Mouse (Mus musculus): ENCODE results near the gene Pigr. TPM values are rescaled to one million over a fixed set of nuclear protein-coding genes. Genes with fewer than 3 reads are reported as not detected.

Gene Pigr
- polyA plus RNA-seq, 1 experiment from 2014 or later: 0.13 TPM

GRCm38 (mm10) chr1:130857456-130857855 lies 31.0 kb downstream of the Pigr start:
- H3K27me3 ChIP-seq: no peaks in the 10 kb centered on the region
- H3K4me2 ChIP-seq: no peak overlapping the region
- H3K9me3 ChIP-seq (replicated peaks): no peaks in the 10 kb centered on the region
- no peak overlapping the region for H3K9ac ChIP-seq
- ATAC-seq (ENCODE audit: low read depth): no peak
- H3K4me3 ChIP-seq (replicated peaks): no peak overlapping the region
- H3K36me3 ChIP-seq: no peaks in the 10 kb centered on the region
- H3K27ac ChIP-seq: no peak overlapping the region; the same call in 1 of the 2 replicates
- H3K4me1 ChIP-seq (replicated peaks): no peaks in the 10 kb centered on the region
- no peak for DNase-seq
- 65% methylated on average over 4 of the region's 4 CpGs for WGBS (ENCODE audit: insufficient replicate concordance)

- Histone ChIP-seq H3K9ac (no peak overlapping the region), H3K36me3 (no peaks in the 10 kb centered on the region), H3K4me1 (replicated peaks) (no peaks in the 10 kb centered on the region), H3K4me2 (no peak overlapping the region), H3K4me3 (replicated peaks) (no peak overlapping the region), H3K27me3 (no peaks in the 10 kb centered on the region), H3K9me3 (replicated peaks) (no peaks in the 10 kb centered on the region), H3K27ac (no peak overlapping the region)
- WGBS (ENCODE audit: insufficient replicate concordance): 49% methylated on average over 4 of the region's 4 CpGs
- DNase-seq (no peak), ATAC-seq (ENCODE audit: low read depth) (no peak)
Measured at GRCm38 (mm10) chr1:130864238-130864637, 37.8 kb downstream of the Pigr start.

GRCm38 (mm10) chr1:130864741-130865140 lies 38.3 kb downstream of the Pigr start:
- H3K36me3 ChIP-seq: no peaks in the 10 kb centered on the region
- H3K4me1 ChIP-seq (replicated peaks): no peaks in the 10 kb centered on the region
- H3K4me3 ChIP-seq (replicated peaks): no peak overlapping the region
- no peaks in the 10 kb centered on the region for H3K27me3 ChIP-seq
- DNase-seq: no peak
- no peak overlapping the region for H3K27ac ChIP-seq
- no peaks in the 10 kb centered on the region for H3K9me3 ChIP-seq (replicated peaks)
- no peak overlapping the region for H3K4me2 ChIP-seq
- no peak for ATAC-seq (ENCODE audit: low read depth)
- H3K9ac ChIP-seq: no peak overlapping the region
- WGBS (ENCODE audit: insufficient replicate concordance): 59% methylated on average over 5 of the region's 5 CpGs

GRCm38 (mm10) chr1:130865541-130866221 lies 39.2 kb downstream of the Pigr start, which contains the start of gene Fcmr:
Fcmr (plus strand) TSS chr1:130865669.
- Histone ChIP-seq H3K27me3 (no peaks in the 10 kb centered on the region), H3K9ac (no peak within 1 kb of the TSS), H3K4me1 (replicated peaks) (no peaks in the 10 kb centered on the region), H3K4me2 (no peak within 1 kb of the TSS), H3K27ac (no peak within 1 kb of the TSS), H3K4me3 (replicated peaks) (no peak within 1 kb of the TSS), H3K9me3 (replicated peaks) (no peaks in the 10 kb centered on the region), H3K36me3 (no peaks in the 10 kb centered on the region)
- no peak for DNase-seq
- WGBS (ENCODE audit: insufficient replicate concordance): 66% methylated on average over 7 of the region's 7 CpGs
- no peak for ATAC-seq (ENCODE audit: low read depth)

- H3K9ac ChIP-seq: no peak overlapping the region
- no peaks in the 10 kb centered on the region for H3K9me3 ChIP-seq (replicated peaks)
- no peak overlapping the region for H3K4me2 ChIP-seq
- H3K27me3 ChIP-seq: peaks cover 10% of the 10 kb centered on the region
- no peak overlapping the region for H3K4me3 ChIP-seq (replicated peaks)
- no peak for DNase-seq
- H3K27ac ChIP-seq: no peak overlapping the region
- 24% methylated on average over 2 of the region's 2 CpGs for WGBS (ENCODE audit: insufficient replicate concordance)
- no peaks in the 10 kb centered on the region for H3K4me1 ChIP-seq (replicated peaks)
- no peak for ATAC-seq (ENCODE audit: low read depth)
- H3K36me3 ChIP-seq: no peaks in the 10 kb centered on the region
Measured at GRCm38 (mm10) chr1:130872912-130873311, 46.4 kb downstream of the Pigr start.

- H3K4me2 ChIP-seq: no peak overlapping the region
- H3K36me3 ChIP-seq: no peaks in the 10 kb centered on the region
- WGBS (ENCODE audit: insufficient replicate concordance): 30% methylated on average over 3 of the region's 3 CpGs
- H3K27ac ChIP-seq: no peak overlapping the region
- H3K4me1 ChIP-seq (replicated peaks): no peaks in the 10 kb centered on the region
- no peak overlapping the region for H3K4me3 ChIP-seq (replicated peaks)
- H3K9ac ChIP-seq: no peak overlapping the region
- ATAC-seq (ENCODE audit: low read depth): no peak
- DNase-seq: peak; percentile 5
- H3K27me3 ChIP-seq: peaks cover 30% of the 10 kb centered on the region
- H3K9me3 ChIP-seq (replicated peaks): no peaks in the 10 kb centered on the region
Measured at GRCm38 (mm10) chr1:130875139-130875538, 48.7 kb downstream of the Pigr start.

GRCm38 (mm10) chr1:130875910-130876309 lies 49.4 kb downstream of the Pigr start:
- 48% methylated on average over 3 of the region's 3 CpGs for WGBS (ENCODE audit: insufficient replicate concordance)
- H3K4me2 ChIP-seq: no peak overlapping the region
- no peak for ATAC-seq (ENCODE audit: low read depth)

GRCm38 (mm10) chr1:130876931-130877509 lies 50.5 kb downstream of the Pigr start:
- Histone ChIP-seq H3K36me3 (no peaks in the 10 kb centered on the region), H3K9me3 (replicated peaks) (no peaks in the 10 kb centered on the region), H3K4me3 (replicated peaks) (no peak overlapping the region), H3K27me3 (peaks cover 35% of the 10 kb centered on the region), H3K4me2 (no peak overlapping the region), H3K4me1 (replicated peaks) (no peaks in the 10 kb centered on the region), H3K9ac (no peak overlapping the region), H3K27ac (no peak overlapping the region)
- WGBS (ENCODE audit: insufficient replicate concordance): 14% methylated on average over 3 of the region's 3 CpGs
- DNase-seq (no peak), ATAC-seq (ENCODE audit: low read depth) (no peak)

More at GRCm38 (mm10) chr1:130875910-130876309, 49.4 kb downstream of the Pigr start:
- Histone ChIP-seq H3K4me3 (replicated peaks) (no peak overlapping the region), H3K36me3 (no peaks in the 10 kb centered on the region), H3K9ac (no peak overlapping the region), H3K4me1 (replicated peaks) (no peaks in the 10 kb centered on the region), H3K9me3 (replicated peaks) (no peaks in the 10 kb centered on the region), H3K27ac (no peak overlapping the region), H3K27me3 (peaks cover 35% of the 10 kb centered on the region)
- no peak for DNase-seq

- Histone ChIP-seq H3K4me3 (replicated peaks) (peak overlapping the region; percentile 37), H3K27me3 (peaks cover 35% of the 10 kb centered on the region), H3K4me1 (replicated peaks) (no peaks in the 10 kb centered on the region), H3K9ac (no peak overlapping the region), H3K4me2 (peak overlapping the region; percentile 56), H3K36me3 (no peaks in the 10 kb centered on the region), H3K27ac (no peak overlapping the region), H3K9me3 (replicated peaks) (no peaks in the 10 kb centered on the region)
- 4% methylated on average over 40 of the region's 43 CpGs for WGBS (ENCODE audit: insufficient replicate concordance)
- ATAC-seq (ENCODE audit: low read depth): 0 out of 2 replicates have a peak, but pooled peaks have one; percentile 5
- DNase-seq: no peak
Measured at GRCm38 (mm10) chr1:130877889-130878614, 51.6 kb downstream of the Pigr start.

- Histone ChIP-seq H3K27me3 (peaks cover 44% of the 10 kb centered on the region), H3K4me3 (replicated peaks) (no peak overlapping the region), H3K9ac (no peak overlapping the region), H3K9me3 (replicated peaks) (no peaks in the 10 kb centered on the region), H3K4me1 (replicated peaks) (no peaks in the 10 kb centered on the region), H3K27ac (no peak overlapping the region), H3K36me3 (no peaks in the 10 kb centered on the region), H3K4me2 (no peak overlapping the region)
- 66% methylated on average over 7 of the region's 7 CpGs for WGBS (ENCODE audit: insufficient replicate concordance)
- DNase-seq (no peak), ATAC-seq (ENCODE audit: low read depth) (no peak)
Measured at GRCm38 (mm10) chr1:130879927-130880326, 53.4 kb downstream of the Pigr start.

- no peak overlapping the region for H3K27ac ChIP-seq
- DNase-seq: no peak
- no peak for ATAC-seq (ENCODE audit: low read depth)
- no peak overlapping the region for H3K4me2 ChIP-seq
- peaks cover 38% of the 10 kb centered on the region for H3K27me3 ChIP-seq
- no peaks in the 10 kb centered on the region for H3K36me3 ChIP-seq
- WGBS (ENCODE audit: insufficient replicate concordance): 61% methylated on average over 4 of the region's 4 CpGs
- H3K4me1 ChIP-seq (replicated peaks): no peaks in the 10 kb centered on the region
- no peak overlapping the region for H3K4me3 ChIP-seq (replicated peaks)
- H3K9me3 ChIP-seq (replicated peaks): no peaks in the 10 kb centered on the region
- no peak overlapping the region for H3K9ac ChIP-seq
Measured at GRCm38 (mm10) chr1:130883146-130883545, 56.7 kb downstream of the Pigr start.
